Mouse (Mus musculus): ENCODE measurements at regions not wholly inside any gene's neighbourhood (a gene's known extent, or its start where the extent isn't known, plus 50 kb on each side); places are given as distances from the start of the nearest gene placed in this dataset.

- WGBS = 84% methylated on average over 9 of the region's 9 CpGs
- no peak for DNase-seq
- H3K4me1 ChIP-seq (ENCODE audit: control insufficient read depth, insufficient read depth, low read length) = no peaks in the 10 kb centered on the region
- no peak for TF ChIP-seq CTCF (IDR thresholded peaks at IDR 0.05; ENCODE audit: insufficient read depth, low read length)
- no peak for TF ChIP-seq POLR2A (IDR thresholded peaks at IDR 0.05; ENCODE audit: borderline replicate concordance, extremely low read depth, low read depth, low read length)
- H3K4me3 ChIP-seq (replicated peaks; ENCODE audit: extremely low read depth, low read depth, low read length) = no peak overlapping the region
Measured at GRCm38 (mm10) chr2:166218783-166219182, 63.3 kb upstream of the Sulf2 start.

- Histone ChIP-seq H3K4me1 (ENCODE audit: control insufficient read depth, insufficient read depth, low read length) (no peaks in the 10 kb centered on the region), H3K4me3 (replicated peaks; ENCODE audit: extremely low read depth, low read depth, low read length) (no peak overlapping the region)
- no peak for DNase-seq
- WGBS = 78% methylated on average over 11 of the region's 11 CpGs
- TF ChIP-seq CTCF (IDR thresholded peaks at IDR 0.05; ENCODE audit: insufficient read depth, low read length) = no peak
- TF ChIP-seq POLR2A (IDR thresholded peaks at IDR 0.05; ENCODE audit: borderline replicate concordance, extremely low read depth, low read depth, low read length) = no peak
Measured at GRCm38 (mm10) chr2:166216512-166216865, 61.0 kb upstream of the Sulf2 start.

- Histone ChIP-seq H3K4me1 (ENCODE audit: control insufficient read depth, insufficient read depth, low read length) (no peaks in the 10 kb centered on the region), H3K4me3 (replicated peaks; ENCODE audit: extremely low read depth, low read depth, low read length) (no peak overlapping the region)
- WGBS = 73% methylated on average over 18 of the region's 18 CpGs
- no peak for DNase-seq
- TF ChIP-seq CTCF (IDR thresholded peaks at IDR 0.05; ENCODE audit: insufficient read depth, low read length) (no peak), POLR2A (IDR thresholded peaks at IDR 0.05; ENCODE audit: borderline replicate concordance, extremely low read depth, low read depth, low read length) (no peak)
Measured at GRCm38 (mm10) chr2:166215610-166216511, 60.4 kb upstream of the Sulf2 start.

GRCm38 (mm10) chr2:166215191-166215590 is 59.7 kb upstream of the Sulf2 start:
- 84% methylated on average over 7 of the region's 7 CpGs for WGBS
- Histone ChIP-seq H3K4me1 (ENCODE audit: control insufficient read depth, insufficient read depth, low read length) (no peaks in the 10 kb centered on the region), H3K4me3 (replicated peaks; ENCODE audit: extremely low read depth, low read depth, low read length) (no peak overlapping the region)
- no peak for TF ChIP-seq POLR2A (IDR thresholded peaks at IDR 0.05; ENCODE audit: borderline replicate concordance, extremely low read depth, low read depth, low read length)
- no peak for TF ChIP-seq CTCF (IDR thresholded peaks at IDR 0.05; ENCODE audit: insufficient read depth, low read length)
- no peak for DNase-seq

- no peaks in the 10 kb centered on the region for H3K4me1 ChIP-seq (ENCODE audit: control insufficient read depth, insufficient read depth, low read length)
- WGBS = 91% methylated on average over 3 of the region's 3 CpGs
- DNase-seq = no peak
- no peak for TF ChIP-seq POLR2A (IDR thresholded peaks at IDR 0.05; ENCODE audit: borderline replicate concordance, extremely low read depth, low read depth, low read length)
- TF ChIP-seq CTCF (IDR thresholded peaks at IDR 0.05; ENCODE audit: insufficient read depth, low read length) = no peak
- H3K4me3 ChIP-seq (replicated peaks; ENCODE audit: extremely low read depth, low read depth, low read length) = no peak overlapping the region
Measured at GRCm38 (mm10) chr2:166207145-166207508, 51.7 kb upstream of the Sulf2 start.

- 76% methylated on average over 5 of the region's 5 CpGs for WGBS
- DNase-seq = no peak
- no peak for TF ChIP-seq POLR2A (IDR thresholded peaks at IDR 0.05; ENCODE audit: borderline replicate concordance, extremely low read depth, low read depth, low read length)
- TF ChIP-seq CTCF (IDR thresholded peaks at IDR 0.05; ENCODE audit: insufficient read depth, low read length) = no peak
- Histone ChIP-seq H3K4me3 (replicated peaks; ENCODE audit: extremely low read depth, low read depth, low read length) (no peak overlapping the region), H3K4me1 (ENCODE audit: control insufficient read depth, insufficient read depth, low read length) (no peaks in the 10 kb centered on the region)
Measured at GRCm38 (mm10) chr2:166206396-166207144, 51.1 kb upstream of the Sulf2 start.
